Mouse (Mus musculus): Measurements from ENCODE around the gene Plcg1.

Plcg1 gene

DNA sequence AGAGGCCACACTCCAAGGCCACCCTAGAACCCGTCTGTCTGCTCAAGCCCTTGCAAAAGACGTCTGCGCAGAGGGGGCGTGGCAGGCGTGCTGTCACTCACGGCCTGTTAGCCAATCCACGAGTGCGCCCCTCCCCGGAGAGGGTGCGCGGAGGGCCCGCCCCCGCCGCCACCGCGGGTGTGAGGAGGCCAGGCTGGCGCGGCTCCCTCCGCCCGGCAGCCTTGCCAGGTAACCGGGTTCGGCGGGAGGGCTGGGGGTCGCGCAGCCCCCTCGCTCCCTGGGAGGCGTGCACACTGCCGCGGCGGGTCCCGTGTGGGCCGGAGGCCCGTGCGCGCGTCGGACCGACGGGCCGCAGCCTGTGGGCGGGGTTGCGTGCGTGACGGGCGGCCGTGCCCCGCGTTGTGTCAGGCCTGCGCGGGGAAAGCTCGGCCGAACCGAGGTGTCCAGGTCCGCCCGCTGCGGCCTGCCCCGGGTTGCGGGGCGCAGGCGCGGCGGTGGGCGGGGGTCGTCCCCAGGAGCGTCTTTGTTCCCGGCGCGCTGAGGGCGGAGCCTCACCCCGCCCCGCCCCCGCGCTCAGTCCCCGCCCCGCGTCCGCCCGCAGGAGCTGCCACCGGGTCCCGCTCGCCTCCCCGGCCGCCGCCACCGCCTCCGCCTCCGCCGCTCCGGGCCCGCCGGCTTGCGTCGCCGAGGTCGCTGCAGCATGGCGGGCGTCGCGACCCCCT lies at the start of gene Plcg1:
Plcg1 (plus strand) TSS at position 184 of the 722 bp plus-strand sequence.
- DNase-seq: peak; percentile 97

DNA sequence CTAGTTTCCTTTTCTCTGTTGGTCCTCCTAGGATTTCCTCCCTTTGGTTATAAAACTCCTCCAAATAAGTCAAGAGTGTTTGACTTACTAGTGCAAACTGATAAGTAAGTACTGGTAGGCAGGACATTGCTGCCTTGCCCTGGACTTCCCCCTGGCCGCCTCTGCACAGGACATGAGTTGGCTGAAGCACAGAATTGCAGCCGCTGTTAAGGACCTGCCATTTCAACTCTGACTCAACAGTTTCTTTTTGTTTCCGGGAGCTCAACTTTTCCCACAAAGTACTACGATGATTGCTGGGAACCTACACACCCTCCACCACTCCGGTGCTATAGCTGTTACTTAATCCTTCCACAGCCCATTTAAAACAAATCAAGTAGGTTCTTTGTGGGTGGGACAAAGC lies 30.8 kb upstream of the Plcg1 start:
- DNase-seq: peak; percentile 56

DNA sequence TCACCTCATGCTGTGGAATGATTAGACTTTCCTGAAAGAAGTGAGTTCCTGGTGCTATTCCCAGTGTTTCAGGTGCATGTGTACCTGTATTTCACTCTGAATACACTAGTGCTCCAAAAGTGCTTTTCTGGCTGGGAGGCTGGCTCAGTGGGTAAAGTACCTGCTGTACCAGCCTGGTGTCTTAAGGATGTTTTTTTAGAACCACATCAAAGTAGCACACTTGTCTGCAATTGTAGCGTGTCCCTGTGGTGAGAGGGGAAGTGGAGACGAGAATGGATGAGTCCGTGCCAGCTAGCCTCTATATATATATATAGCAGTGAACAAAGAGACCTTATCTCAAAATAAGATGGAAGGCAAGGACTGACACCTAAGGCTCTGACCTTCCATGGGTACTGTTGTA lies 29.5 kb upstream of the Plcg1 start:
- DNase-seq: no peak

DNA sequence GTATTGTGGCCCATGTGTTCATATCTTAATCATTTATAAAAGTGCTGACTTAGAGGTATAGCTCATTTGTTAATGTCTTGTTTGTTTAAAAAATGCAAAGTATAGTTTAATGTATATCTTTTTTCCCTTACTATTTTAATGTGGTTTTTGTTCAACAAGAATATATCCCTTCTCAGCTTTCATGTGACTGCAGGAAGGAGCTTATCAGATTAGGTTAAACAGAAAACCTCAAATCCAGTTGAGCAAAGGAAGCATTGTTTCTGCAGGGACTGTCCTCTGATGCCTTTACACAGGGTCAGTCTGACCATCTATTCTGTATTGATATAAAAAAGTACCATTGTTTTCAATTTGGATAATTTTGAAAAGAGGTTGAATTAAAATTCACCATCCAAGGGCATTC lies 28.3 kb upstream of the Plcg1 start:
- DNase-seq: no peak

DNA sequence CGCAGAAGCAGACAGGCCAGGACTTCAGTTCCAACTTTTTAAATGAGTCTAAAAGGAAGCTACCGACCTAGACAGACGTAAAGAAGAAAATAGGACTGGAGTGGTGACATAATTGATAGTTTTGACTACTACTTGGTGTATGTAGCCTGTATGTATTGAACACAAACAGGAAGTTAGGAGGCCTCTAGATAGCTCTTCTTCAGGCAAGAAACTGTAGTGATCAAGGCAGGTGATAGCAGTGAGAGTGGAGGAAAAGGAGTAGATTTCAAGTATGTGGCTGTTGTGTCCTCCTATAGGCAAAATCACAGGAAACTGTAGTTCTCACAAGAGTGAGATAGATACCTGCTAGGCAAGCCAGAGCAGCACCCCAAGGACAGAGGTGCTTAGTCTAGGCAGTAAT lies 23.4 kb upstream of the Plcg1 start:
- no peak for DNase-seq

DNA sequence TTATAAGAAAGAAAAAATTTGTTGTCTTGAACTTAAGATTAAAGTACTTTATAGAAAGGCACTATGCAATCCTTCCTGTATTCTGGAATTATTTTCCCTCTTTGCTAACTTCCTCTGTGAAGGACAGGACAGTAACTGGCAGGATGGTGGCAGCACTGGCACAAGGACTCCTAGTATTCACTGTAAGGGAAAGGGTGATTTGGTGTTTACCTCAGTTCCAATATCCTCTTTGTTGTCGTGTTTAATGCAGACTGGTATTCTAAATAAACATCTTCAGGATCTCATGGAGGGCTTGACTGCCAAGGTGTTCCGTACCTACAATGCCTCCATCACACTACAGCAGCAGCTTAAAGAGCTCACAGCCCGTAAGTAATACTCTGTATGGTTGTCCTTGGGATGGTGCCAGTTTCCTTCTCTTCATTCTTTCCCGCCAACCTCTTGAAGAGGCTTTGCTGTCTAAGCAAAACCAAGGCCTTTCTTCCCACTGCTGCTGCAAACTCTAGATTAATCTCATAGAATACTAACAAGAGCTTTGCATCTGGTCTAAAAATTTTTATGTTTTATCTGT lies 15.6 kb upstream of the Plcg1 start:
- DNase-seq: no peak

DNA sequence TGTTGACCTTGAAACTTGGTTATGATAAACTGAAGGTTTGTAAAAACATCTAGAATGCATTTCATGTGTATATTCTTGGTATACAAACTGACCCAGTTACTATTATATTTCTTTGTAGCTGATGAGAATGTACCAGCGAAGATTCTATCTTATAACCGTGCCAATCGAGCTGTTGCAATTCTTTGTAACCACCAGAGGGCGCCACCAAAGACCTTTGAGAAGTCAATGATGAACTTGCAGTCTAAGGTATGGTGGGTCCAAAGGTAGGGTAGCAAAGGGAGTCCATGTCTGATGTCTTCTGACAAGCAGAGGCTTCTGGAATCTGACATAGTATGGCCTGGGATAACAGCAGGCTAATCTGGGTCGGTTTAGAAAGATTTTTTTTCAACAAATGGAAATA lies 13.8 kb upstream of the Plcg1 start:
- peak; percentile 52 for DNase-seq

DNA sequence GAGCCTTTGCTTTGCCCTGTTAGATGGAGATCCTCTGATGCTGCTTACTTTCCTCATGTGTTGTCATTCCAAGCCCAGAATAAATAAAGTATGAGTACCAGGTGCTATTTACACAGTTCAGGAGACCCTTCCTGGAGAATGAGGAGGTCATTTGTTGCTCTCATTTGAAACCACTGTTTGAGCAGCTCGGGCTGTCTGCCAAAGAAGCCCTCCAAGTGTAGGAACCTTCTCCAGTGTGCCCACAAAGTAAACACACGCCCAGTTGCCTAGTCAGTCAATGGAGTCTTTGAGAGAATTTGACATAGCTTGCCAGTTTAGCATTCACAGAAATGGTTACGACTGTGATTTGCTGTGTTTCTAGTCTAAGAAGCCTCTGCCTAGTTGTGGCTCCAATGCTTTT lies 12.3 kb upstream of the Plcg1 start:
- no peak for DNase-seq

DNA sequence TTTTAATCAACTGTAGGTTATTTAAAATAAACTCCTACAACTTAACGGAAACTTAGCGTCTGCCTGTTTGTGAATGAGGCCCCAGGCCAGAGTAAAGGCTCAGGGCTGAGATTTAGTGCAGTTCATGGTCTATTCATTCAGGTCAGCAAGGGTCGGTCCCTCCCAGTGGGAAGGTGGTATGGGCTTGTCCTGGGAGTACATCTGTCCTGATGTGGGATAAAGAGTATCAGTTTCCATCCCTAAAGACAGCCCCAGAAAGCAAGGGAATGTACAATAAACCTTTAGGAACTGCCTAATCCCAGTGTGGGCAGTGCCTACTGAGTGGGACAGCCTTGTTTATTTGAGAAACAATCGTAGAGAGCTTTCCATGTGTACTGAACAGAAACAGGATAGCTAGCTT lies 8.4 kb upstream of the Plcg1 start:
- DNase-seq: no peak

DNA sequence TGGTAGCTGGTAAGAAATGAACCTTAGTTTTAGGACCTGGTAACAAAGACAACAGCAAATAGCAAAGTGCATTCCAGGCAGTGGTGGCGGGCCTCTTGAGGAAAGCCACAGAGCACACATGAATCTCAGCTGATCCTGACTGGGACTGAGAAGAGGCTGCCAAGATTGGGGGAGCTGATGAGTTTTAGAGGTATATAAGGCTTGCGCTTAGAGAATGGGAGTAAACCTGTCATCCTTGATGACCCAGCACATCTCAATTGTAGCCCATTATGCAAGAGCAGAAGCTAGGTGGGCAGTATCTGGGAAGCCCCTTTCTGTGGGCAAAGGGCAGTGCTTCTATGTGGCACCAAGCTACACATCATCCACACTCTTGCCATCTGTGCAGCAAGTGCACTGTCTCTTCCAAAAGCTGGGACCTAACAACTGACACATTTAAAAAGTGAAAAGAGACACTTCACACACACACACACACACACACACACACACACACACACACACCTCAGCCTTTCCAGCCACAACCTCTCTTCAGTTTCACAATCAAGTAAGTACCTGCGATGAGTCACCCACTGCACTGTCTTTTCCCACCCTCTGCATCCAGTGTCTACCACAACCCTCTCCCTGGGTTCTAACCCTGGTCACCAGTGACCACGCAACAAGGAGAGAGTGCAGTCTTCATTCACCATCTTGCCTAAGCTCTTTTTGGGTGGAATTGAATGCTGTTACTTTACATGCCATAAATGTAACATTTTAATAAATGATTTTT lies 7.3 kb upstream of the Plcg1 start:
- DNase-seq: no peak

DNA sequence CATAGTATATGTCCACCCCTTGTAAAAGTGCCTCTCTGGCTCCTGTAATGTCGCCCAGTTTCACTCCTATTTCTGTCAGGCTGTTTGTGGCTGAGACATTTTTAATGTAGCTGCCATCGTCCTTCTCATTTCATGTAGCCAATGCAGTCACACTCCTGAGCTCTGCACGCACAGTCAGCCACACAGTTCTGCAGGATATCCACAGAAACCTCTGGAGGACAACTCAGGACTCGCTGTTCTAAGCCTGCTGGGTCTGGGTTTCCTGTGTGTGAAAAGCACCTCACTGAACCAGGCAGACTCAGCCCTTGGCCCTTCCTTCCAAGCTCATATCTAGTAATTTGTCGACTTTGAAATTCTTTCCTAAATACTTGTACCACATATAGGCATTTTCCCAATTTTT lies 6.6 kb upstream of the Plcg1 start:
- DNase-seq: no peak

DNA sequence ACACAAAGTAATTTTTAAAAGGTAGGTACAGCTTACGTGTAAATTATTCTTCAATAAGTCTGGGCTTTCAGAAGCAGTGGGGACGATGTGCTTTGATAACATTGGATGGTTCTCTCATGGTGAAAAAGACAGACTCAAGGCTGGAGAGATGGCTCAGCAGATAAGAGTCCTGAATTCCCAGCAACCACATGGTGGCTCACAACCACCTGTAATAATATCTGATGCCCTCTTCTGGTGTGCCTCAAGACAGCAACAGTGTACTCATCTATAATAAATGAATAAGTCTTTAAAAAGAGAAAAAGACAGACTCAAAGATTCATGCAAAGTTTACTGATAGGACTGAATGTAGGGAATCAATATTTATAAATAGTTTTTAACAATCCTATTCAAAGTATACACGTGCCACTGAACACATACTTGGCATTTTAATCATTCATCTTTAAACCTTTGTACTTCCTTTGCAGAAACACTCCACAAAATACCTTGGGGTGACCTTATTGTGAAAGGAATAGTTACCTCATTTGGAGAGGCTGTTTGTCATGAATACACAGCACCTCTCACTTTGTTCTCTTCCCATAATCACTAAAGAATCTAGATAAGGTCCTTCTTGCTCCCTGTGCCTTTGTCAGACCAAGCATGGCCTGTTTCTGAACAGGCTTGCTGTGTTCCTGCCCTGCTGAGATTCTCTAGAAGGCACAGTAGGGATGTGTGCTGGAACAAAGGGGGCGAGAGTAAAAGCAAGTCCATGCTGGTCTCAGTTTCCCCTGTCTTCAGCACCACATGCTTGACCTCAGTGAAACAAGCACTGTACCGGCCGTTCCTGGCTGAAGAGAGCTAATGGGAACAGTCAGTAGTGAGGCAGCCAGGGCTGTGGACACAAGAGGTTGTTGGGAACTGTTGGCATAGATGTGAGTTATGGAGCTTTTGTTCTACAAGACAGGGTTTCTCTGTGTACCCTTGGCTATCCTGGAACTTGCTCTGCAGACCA lies 4.9 kb upstream of the Plcg1 start:
- no peak for DNase-seq

DNA sequence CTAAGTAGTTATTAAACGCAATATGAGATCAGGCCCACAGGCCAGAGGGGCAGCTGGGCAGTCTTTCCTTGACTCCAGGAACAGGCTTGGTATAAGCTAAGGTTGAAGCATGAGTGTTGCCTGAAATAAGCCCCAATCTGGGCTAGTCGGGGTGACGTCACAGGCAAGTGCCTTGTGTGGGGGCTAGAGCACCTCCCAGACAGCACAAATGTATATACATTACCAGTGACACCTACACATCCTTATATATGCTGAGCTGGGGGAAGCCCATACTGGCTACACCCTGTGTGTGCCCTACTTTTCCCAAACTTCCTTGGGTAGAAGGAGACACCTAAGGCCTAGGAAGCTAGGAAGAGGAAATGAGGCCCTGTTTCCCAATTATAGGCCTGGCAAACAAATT lies 2.1 kb upstream of the Plcg1 start:
- no peak for DNase-seq

DNA sequence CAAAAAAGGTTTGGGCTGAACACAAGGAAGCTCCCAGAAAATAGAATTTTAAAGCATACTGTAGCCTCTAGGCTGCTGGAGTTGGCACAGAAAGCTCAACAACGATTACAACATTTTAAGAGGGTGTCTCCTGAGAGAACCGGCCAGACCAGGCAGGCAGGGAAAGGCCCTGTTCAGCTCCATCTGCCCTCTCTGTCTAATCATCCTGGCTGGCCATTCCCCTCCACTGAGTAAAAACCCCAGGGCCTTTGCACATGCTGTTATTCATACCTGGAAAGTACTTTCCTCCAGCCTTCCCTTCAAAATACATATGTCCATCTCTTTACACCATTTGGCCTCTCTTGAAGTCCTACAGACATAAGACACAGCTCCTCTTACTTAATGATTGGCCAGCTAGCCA lies 1.7 kb upstream of the Plcg1 start:
- no peak for DNase-seq

DNA sequence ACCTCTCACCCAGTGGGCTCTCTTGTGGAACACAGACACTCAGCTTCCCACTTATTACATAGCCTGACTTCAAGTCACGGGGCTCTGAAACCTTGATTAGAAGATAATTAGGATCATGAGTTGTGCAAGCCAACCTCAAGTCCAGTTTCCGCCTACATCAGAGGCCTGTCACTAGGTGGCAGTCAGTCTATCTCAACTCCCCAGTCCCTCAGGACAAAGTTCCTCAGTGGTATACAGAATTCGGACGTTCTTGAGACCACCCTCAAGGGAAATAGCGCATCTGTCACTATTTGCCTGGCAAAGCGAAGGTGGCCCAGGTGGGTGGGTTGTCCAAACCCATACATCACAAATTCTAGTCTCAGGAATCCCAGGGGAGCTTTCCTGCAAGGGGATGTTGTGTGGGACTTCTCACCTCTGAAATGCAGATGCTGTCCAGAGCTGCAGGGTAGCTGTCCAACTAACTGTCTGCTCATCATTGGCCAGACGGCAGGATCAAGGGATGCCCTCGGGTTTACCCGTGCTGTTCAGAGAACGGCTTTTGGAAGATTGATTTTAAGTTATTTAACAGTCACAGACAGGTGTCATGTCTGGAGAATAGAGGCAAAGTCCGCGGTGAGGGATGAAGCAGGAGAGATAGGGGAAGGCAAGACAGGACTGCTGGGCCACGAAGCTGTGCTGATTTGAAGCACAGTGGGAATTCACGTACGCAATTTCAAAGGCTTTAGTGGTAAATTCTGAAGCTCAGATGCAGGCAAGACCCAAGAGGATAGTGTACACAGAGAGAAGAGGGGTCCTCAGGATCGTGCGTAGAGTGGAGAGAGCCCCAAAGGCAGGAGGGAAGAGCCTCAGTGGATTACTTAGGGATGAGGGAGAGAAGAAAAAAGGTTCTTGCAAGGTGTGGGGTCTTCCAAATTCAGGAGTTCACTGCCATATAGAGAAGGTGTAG lies 976 bp upstream of the Plcg1 start:
- peak; percentile 63 for DNase-seq

DNA sequence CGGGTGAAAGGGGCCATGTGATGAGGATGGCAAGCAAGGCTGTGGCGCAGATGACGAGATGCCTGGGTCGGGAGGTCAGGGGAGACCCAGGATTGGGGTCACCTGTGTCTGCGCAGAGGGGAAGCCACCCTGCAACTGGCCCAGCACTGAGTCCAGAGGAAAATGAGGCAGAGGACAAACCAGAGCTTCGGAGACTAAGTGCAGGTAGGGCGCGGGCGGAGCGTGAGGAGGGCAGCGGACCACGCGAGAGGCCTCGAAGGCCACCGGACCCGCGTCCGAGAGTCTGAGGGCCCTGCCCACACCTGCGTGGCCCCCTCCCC lies 343 bp upstream of the Plcg1 start:
- no peak for DNase-seq

DNA sequence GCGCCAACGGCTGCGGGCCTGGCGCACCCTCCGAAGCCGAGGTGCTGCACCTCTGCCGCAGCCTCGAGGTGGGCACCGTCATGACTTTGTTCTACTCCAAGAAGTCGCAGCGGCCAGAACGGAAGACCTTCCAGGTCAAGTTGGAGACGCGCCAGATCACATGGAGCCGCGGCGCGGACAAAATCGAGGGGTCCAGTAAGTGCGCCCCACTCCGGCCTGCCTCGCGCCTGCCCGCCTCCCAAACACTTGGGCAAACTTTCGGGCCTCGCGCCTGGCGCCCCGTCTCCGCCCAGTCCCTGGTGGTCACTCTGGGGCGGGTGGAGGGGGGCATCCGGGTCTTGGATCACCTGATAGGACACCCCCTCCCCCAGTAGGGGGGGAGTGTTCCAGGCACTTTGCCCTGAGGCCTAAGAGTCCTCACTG lies 750 bp downstream of the Plcg1 start:
- peak; percentile 86 for DNase-seq

DNA sequence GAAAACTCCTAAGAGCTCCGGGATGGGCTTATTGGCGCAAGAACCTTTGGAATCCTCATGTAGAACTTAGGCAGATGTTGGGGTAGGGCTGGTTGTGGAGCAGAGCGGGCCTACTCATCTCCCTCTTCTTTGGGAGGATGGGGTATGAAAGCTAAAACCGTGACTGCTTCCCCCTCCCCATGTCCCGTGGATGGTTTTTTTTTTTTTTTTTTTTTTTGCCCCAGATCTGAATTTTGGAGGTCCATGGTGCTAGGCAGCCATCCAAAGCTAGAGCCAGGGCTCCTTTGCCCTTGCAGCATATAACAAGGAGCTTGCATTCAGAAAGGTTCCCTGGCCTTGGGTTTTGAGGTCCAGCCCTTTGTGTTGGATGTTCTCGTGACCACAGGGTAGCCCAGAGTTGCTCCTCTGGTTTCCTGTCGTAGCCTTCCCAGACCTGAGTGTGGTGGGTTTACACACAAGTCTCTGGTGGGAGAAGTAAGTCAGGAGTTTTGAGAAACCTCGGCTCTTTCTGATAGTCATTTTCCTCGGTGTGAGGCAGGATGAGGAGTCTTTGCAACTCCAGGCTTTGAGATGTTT lies 1.4 kb downstream of the Plcg1 start:
- DNase-seq: no peak

DNA sequence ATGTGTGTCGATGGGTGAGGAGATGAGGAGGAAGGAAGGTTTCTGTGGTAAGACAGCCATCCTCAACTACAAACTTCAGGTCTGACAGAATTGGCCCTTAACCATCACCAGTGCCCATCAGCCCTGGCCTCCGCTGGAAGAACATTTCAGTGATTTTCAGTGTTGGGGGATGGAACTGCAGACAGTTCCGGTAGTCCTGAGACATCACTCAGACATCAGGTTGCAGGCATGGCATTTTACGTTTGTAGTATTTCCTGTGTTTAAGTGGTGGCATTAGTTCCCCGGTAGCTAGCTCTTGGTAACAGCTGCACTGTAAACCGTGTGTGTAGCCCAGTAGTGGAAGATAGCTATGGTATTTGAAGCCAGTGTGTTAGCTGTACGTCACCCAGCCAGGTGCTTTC lies 2.0 kb downstream of the Plcg1 start:
- DNase-seq: no peak

DNA sequence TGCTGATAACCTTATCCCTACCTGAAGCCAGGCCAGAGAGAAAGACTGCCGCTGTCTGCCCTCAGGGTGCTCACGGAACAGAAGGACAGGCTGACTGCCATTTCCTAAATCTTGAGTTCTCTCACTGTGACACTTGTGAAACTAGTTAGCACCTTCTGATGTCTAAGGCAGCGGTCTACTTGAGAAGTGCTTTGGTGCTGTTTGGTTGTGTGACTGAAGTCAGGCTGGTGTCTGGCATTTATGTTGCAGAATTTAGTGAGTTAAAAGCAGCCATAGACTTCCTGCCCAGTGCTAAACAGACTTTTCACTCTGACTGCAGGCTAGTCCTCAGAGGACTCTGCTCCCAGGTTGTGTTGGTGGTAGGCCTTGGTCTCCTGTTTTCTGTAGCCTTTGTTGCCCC lies 3.2 kb downstream of the Plcg1 start:
- no peak for DNase-seq

DNA sequence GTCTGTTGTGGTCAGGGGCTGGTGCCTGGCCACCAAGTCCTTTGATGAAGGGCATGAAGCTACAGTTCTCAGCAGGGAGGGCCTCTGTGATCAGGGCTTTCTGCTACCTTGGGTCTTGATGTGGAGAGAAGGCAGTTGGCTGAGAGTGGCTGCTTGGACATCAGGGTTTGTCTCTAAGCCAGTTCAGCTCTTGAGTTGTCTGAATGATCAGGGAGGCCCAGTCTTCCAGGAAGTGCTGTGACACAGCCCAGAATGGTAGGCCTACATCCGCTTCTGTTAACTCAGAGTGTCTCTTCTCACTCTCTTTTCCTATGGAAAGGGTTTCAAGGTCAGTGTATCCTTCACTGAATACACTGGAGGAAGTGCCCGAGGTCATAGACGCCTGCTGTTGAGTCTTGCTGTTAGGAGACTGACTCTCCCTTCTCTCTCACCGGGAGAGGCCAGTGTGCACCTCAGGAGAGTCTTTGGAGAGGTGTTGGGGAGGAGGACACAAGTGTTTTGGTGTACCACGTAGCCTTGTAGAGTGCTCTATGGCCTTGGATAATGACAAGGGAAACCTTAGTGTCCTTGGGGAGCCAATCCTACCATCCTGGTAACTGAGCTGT lies 4.7 kb downstream of the Plcg1 start:
- no peak for DNase-seq
